Mouse (Mus musculus) G1E (cell line): ENCODE results near the gene Myom1. TPM values are rescaled to one million over a fixed set of nuclear protein-coding genes. Genes with fewer than 3 reads are reported as not detected.

Source experiments
- ATAC-seq: 2 replicates; pipeline ENCODE4 v1.8.0; 2016; ENCODE audit warnings: mild to moderate bottlenecking; ENCODE audit not compliant: insufficient number of reproducible peaks, poor library complexity, low FRiP score, severe bottlenecking; ENCODE audit errors: extremely low read depth
- DNase-seq: peaks from one replicate; pipeline ENCODE4 v3.0.0; 2012; ENCODE audit warnings: low spot score
- H3K27me3 ChIP-seq: 2 replicates; pipeline ENCODE4 v1.6.1; 2012; ENCODE audit warnings: mild to moderate bottlenecking, low read length, inconsistent platforms; ENCODE audit not compliant: insufficient read depth
- H3K36me3 ChIP-seq: replicated peaks from 2 replicates; pipeline ENCODE3; 2012; ENCODE audit warnings: mild to moderate bottlenecking, inconsistent platforms
- H3K4me1 ChIP-seq: 2 replicates; pipeline ENCODE4 v1.6.1; 2012; ENCODE audit warnings: low read depth, low read length, inconsistent platforms, mixed read lengths; ENCODE audit not compliant: insufficient read depth
- H3K4me3 ChIP-seq: 2 replicates; pipeline ENCODE4 v1.5.1; 2012; ENCODE audit warnings: low read depth, mild to moderate bottlenecking, inconsistent platforms, low read length, moderate library complexity, mixed read lengths
- H3K9me3 ChIP-seq: replicated peaks from 2 replicates; pipeline ENCODE4 v1.6.1; 2012; ENCODE audit warnings: inconsistent platforms
- CTCF ChIP-seq: IDR thresholded peaks from 2 replicates; pipeline ENCODE4 v1.5.1; 2012; ENCODE audit warnings: low read depth, low read length, inconsistent platforms, mixed read lengths
- GATA1 ChIP-seq: IDR thresholded peaks from 2 replicates; pipeline ENCODE4 v1.6.1; 2012; ENCODE audit warnings: borderline replicate concordance, low read length, inconsistent platforms, mixed read lengths
- GATA2 ChIP-seq: IDR thresholded peaks from 2 replicates; pipeline ENCODE4 v1.6.1; 2012; ENCODE audit warnings: low read depth, low read length, inconsistent platforms, borderline replicate concordance
- POLR2AphosphoS5 ChIP-seq: IDR thresholded peaks from 2 replicates; pipeline ENCODE4 v1.6.1; 2012; ENCODE audit warnings: low read depth, low read length, inconsistent platforms; ENCODE audit not compliant: insufficient replicate concordance
- TAL1 ChIP-seq: conservative IDR thresholded peaks from 2 replicates; pipeline ENCODE4 v1.6.1; 2012; ENCODE audit warnings: low read depth, low read length, inconsistent platforms, mixed read lengths
- polyA plus RNA-seq: library from polyadenylated mRNA; stranded (reverse); fragments of >175 nt; gene quantifications from 2 replicates; pipeline ENCODE4 v1.2.3, GENCODE M21; 2012
- total RNA-seq, 2 experiments: library from RNA; stranded (forward) in 1 of 2; stranded (reverse) in 1 of 2; fragments of 200-1000 nt in 1 of 2; fragments of >200 nt in 1 of 2; fragmentation: Nextera tagmentation in 1 of 2; gene quantifications; 2 replicates each; pipeline ENCODE4 v1.2.3; 2014 to 2017

Gene Myom1
- total and polyA plus RNA-seq, 3 experiments: 0.25 to 1.6 (median 0.71) TPM

DNA sequence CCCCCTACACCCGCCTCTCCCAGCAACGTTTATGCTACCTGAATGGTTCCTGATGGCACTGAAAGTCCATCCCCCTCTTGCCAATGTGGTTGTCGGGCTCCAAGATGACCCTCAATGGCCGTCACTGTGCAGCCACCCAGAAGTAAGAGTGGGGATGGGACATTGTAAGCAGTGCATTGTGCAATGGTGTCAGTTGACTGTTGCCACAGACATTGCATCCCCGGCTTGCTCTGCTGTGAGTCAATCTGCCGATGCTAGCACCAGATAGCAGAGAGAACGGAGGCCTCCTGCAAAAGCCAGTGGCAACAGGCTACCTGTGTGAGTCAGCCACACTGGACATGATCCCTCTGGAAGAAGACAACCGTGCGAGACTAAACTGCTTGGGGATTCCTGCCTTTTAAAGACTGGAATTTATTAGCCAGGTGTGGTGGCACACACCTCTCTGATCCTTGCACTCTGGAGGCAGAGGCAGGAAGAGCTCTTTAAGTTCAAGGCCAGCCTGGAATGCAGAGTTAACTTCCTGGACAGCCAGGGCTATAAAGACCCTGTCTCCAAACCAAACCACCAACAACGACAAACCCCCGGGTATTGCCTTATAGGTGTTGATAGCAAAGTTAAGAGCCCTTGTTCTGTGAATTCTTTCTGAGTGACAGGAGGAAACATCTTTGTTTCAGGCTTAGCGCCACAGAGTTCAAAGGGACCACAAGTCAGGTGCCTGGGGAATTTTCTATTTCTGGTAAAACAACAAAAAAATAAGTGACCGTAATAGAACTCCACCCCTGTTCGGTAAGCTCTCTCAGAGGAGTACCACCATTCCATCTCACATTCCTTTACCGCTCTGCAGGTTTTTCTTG is 16.7 kb upstream of the Myom1 start:
- no peak for ATAC-seq

DNA sequence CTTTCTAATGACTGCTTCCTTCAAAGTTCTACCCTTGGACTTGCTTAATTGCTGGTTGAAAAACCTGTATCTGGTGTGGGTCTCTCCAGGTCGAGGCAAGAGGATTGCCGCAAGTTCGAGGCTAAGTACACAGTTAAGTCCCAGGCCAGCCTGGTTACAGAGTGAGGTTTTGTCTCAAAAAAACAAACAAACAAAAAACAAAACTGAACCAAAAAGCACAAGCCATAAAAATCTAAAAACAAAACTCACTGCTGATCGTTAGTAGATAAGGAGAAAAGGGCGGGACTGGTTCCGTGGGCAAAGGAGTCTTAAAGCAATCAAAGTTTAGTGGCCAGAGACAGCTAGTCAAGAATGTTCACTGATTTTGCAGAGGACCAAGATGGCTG is 16.1 kb upstream of the Myom1 start:
- no peak for ATAC-seq
- peaks cover 73% of the 10 kb centered on the region for H3K36me3 ChIP-seq
- TF ChIP-seq TAL1: no peak
- no peak for TF ChIP-seq GATA2
- no peak for TF ChIP-seq POLR2AphosphoS5
- no peak for TF ChIP-seq CTCF

More for the DNA sequence above, 16.7 kb upstream of the Myom1 start:
- H3K9me3 ChIP-seq: no peaks in the 10 kb centered on the region
- H3K27me3 ChIP-seq: no peaks in the 10 kb centered on the region
- DNase-seq: no peak
- H3K4me3 ChIP-seq: no peak overlapping the region
- peaks cover 76% of the 10 kb centered on the region for H3K36me3 ChIP-seq
- H3K4me1 ChIP-seq: peaks cover 24% of the 10 kb centered on the region
- no peak for TF ChIP-seq CTCF
- TF ChIP-seq GATA1: no peak
- TF ChIP-seq TAL1: no peak
- no peak for TF ChIP-seq POLR2AphosphoS5
- TF ChIP-seq GATA2: no peak

DNA sequence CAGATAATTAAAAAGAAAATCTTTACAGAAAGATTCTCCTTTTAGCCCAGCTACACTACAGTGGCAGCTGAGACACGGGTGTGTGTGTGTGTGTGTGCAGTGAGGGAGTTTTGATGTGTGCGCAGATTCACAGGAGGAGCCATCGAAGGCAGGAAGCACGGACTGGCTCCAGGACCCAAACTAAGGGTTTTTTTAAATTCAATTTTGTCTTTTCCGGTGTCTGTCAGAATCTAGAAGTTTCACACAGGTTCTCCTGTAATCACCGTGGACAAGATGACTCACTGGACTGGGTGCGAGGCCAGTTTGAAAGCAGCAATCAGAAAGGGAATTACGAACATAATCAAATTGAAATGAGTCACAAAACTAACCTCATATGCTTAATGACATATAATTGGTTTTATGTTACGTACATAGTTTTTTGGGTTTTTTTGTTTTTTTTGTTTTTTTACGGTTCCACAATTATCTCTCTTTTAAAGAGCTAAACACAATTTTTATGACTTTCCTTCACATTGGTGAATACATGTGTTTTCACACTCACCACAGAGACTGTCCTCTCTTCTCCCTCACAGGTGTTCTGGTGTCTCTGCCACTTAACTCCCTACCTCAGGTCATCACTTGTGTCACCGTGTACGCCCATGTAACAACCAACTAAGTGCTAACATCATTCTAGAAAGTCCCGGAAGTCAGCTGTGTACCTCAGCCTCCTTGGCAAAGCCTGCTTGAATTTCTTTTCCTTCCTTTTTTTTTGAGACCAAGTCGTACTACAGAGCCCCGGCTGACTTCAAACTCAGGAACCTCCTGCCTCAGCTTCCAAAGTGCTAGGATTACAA is 15.4 kb upstream of the Myom1 start:
- Histone ChIP-seq H3K4me1 (peaks cover 34% of the 10 kb centered on the region), H3K36me3 (peaks cover 72% of the 10 kb centered on the region), H3K9me3 (no peaks in the 10 kb centered on the region), H3K27me3 (no peaks in the 10 kb centered on the region), H3K4me3 (no peak overlapping the region)
- no peak for DNase-seq
- no peak for ATAC-seq
- TF ChIP-seq GATA2 (no peak), GATA1 (no peak), CTCF (no peak), TAL1 (no peak), POLR2AphosphoS5 (no peak)

More for the DNA sequence above, 16.1 kb upstream of the Myom1 start:
- Histone ChIP-seq H3K9me3 (no peaks in the 10 kb centered on the region), H3K4me1 (peaks cover 29% of the 10 kb centered on the region), H3K4me3 (no peak overlapping the region), H3K27me3 (no peaks in the 10 kb centered on the region)
- DNase-seq: no peak

DNA sequence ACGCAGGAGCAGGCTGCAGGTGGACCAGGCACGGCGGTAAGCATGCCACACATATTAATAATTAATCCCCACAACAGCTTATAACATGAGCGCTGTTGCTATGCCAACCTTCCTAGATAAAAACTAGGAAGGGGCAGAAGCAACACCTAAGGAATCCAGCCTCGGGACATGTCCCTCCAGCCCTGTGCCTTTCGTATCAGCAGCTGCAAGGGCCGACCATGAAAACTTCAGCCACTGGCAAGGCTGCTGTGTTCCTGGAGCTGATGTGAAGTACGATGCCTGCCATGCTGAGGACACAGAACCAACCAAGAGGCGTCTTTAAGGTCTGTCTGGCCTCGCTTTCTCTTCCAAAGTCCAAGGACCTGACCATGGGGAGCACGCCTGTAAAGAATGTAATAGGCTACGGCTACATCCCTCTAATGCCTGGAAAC is 14.1 kb upstream of the Myom1 start:
- Histone ChIP-seq H3K27me3 (no peaks in the 10 kb centered on the region), H3K4me1 (peaks cover 34% of the 10 kb centered on the region), H3K36me3 (peaks cover 72% of the 10 kb centered on the region), H3K9me3 (no peaks in the 10 kb centered on the region), H3K4me3 (peak overlapping the region; percentile 2; the same call in 1 of the 2 replicates)
- DNase-seq (no peak), ATAC-seq (no peak)
- no peak for TF ChIP-seq GATA1
- TF ChIP-seq TAL1: no peak
- no peak for TF ChIP-seq CTCF
- no peak for TF ChIP-seq GATA2
- TF ChIP-seq POLR2AphosphoS5: no peak

DNA sequence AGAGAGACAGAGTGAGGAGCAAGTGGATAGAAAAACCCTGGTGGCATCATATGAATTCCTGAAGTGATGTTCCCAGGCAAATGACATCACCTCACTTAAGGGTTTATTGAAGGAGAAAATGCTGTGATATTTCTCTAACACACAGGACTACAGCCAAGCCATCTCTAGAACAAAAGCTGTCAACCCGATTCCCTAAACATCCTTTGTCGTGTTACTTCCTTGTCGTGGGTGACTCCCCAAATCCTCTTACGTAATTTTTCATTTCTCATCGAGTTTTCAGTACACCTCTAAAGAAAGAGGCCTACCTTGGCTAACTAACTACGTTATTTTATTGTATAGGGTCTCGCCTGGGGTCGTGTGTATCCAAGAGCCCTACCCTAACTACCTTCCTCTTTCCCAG is 13.0 kb upstream of the Myom1 start:
- Histone ChIP-seq H3K27me3 (no peaks in the 10 kb centered on the region), H3K4me1 (peaks cover 35% of the 10 kb centered on the region), H3K36me3 (peaks cover 74% of the 10 kb centered on the region), H3K4me3 (peak overlapping the region; percentile 97), H3K9me3 (no peaks in the 10 kb centered on the region)
- TF ChIP-seq TAL1: no peak
- no peak for TF ChIP-seq GATA2
- no peak for TF ChIP-seq GATA1
- ATAC-seq: no peak
- no peak for DNase-seq

DNA sequence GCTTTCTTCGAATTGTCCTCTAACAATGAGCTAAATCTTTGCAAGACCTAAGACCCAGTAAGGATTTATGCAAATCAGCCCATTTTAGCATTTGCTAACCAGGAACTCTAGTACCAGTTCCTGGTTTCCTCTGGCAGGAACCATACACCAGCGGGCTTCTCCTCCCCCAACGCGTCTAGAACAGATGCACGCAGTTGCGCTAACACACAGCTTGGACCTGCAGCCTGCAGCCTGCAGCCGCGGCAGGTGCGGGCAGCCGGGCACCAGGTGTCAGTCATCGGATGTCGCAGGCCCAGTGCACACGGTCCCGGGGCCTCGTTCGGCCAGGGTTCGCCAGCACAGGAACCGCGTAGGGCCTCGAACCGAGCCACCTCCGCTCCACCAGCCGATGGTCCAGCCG is 12.4 kb upstream of the Myom1 start:
- ATAC-seq (peak; percentile 35; the same call in 1 of the 2 replicates), DNase-seq (peak; percentile 44)
- Histone ChIP-seq H3K4me1 (peaks cover 39% of the 10 kb centered on the region), H3K36me3 (peaks cover 76% of the 10 kb centered on the region), H3K9me3 (no peaks in the 10 kb centered on the region), H3K4me3 (peak overlapping the region; percentile 97), H3K27me3 (no peaks in the 10 kb centered on the region)
- TF ChIP-seq GATA2 (no peak), CTCF (no peak), GATA1 (no peak), TAL1 (no peak), POLR2AphosphoS5 (no peak)
